Mouse (Mus musculus) erythroblast, embryonic 14.5 days (primary cell): Measurements from ENCODE around the gene Bag6. TPM values are rescaled to one million over a fixed set of nuclear protein-coding genes. Genes with fewer than 3 reads are reported as not detected.

Source experiments
- H3K27me3 ChIP-seq: 2 replicates; pipeline ENCODE4 v1.6.1; 2012; ENCODE audit warnings: inconsistent platforms; ENCODE audit not compliant: control insufficient read depth
- H3K36me3 ChIP-seq: 2 replicates; pipeline ENCODE4 v1.6.1; 2012; ENCODE audit warnings: mild to moderate bottlenecking, inconsistent platforms; ENCODE audit not compliant: control insufficient read depth
- H3K4me1 ChIP-seq: 2 replicates; pipeline ENCODE4 v1.6.1; 2012; ENCODE audit warnings: inconsistent platforms; ENCODE audit not compliant: control insufficient read depth
- H3K4me3 ChIP-seq: replicated peaks from 2 replicates; pipeline ENCODE3; 2012; ENCODE audit warnings: moderate library complexity, mild to moderate bottlenecking, inconsistent platforms
- H3K9me3 ChIP-seq: 2 replicates; pipeline ENCODE4 v1.6.1; 2012; ENCODE audit warnings: low read length, inconsistent platforms, mixed read lengths; ENCODE audit not compliant: control insufficient read depth
- GATA1 ChIP-seq: IDR thresholded peaks from 2 replicates; pipeline ENCODE4 v1.6.1; 2012; ENCODE audit warnings: low read length, inconsistent platforms, mixed read lengths
- TAL1 ChIP-seq: IDR thresholded peaks from 3 replicates; pipeline ENCODE4 v1.6.1; 2012; ENCODE audit warnings: low read length, inconsistent platforms, mixed read lengths
- polyA plus RNA-seq: library from polyadenylated mRNA; stranded (reverse); fragments of >175 nt; gene quantifications from 2 replicates; pipeline ENCODE4 v1.2.3, GENCODE M21; 2012

Gene Bag6
- polyA plus RNA-seq, 1 experiment, result 102 TPM

DNA sequence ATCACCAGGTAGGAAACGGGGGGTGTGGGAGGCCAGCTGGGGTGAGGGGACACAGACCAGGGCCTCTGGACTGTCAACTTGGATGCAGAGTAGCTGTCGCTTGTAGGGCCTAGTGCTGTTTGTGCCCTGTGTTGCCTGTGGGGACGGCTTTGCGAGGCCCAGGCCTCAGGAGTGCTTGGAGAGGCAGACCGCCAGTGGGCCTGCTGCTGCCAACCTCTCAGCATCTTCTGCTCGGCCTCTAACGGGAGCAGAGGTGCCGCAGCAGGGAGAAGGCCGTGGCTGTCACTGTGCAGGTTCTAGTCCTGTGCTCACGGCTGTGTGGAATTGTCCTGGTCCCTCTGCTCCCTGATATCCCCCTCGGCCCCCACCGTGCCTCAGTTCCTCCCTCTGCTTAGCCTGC is 38.4 kb upstream of the Bag6 start:
- H3K4me1 ChIP-seq, result peaks cover 39% of the 10 kb centered on the region
- TF ChIP-seq GATA1 (no peak), TAL1 (no peak)
- H3K36me3 ChIP-seq, result peaks cover 99% of the 10 kb centered on the region
- no peaks in the 10 kb centered on the region for H3K27me3 ChIP-seq
- H3K9me3 ChIP-seq, result no peaks in the 10 kb centered on the region
- H3K4me3 ChIP-seq, result no peak overlapping the region

DNA sequence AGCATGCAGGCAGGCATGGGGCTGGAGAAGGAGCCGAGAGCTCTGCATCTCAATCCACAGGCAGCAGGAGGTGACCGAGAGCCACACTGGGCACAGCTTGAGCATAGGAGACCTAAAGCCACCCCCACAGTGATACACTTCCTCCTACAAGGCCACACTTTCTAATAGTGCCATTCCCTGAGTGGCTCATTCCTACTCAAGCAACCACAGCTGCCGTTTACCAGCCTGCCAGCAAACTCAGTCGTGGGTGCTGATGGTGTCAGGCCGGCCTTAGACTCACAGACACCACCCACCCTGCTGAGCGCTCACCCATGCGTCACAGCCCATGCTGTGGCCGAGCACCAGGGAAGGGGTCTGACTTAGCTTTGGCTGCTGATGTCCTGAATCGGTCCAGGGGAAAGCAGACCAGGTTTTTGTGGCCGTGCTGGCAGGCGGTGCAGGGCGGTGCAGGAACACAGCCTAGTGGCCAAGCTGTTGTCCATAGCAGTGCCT is 37.8 kb upstream of the Bag6 start:
- TF ChIP-seq TAL1, result no peak
- no peak for TF ChIP-seq GATA1
- Histone ChIP-seq H3K4me1 (peaks cover 41% of the 10 kb centered on the region), H3K36me3 (peaks cover 99% of the 10 kb centered on the region), H3K4me3 (no peak overlapping the region), H3K9me3 (no peaks in the 10 kb centered on the region), H3K27me3 (no peaks in the 10 kb centered on the region)

DNA sequence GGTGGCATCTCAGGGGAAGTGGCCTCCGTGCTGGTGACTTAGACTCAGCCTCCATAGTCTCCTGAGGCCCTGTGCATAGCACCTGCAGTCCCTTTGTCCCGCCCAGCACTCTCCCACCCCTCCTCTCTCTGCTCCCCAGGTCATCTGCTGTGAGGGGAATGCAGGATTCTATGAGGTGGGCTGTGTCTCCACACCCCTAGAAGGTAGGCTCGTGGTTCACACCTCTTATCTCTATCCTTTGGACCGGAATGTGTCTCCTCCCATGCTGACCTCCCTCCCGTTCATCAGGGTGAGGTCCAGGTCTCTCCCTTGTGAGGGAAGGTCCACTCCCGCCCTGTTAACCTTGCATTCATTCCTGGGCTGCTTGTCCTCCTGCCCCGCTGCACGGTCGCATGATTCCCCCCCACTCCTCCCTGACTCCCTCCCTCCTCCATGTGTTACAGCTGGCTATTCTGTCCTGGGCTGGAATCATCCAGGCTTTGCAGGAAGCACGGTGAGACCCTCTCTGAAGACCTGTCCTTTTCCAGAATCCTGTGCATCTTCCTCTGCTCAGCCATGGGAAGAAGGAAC is 34.7 kb upstream of the Bag6 start:
- no peaks in the 10 kb centered on the region for H3K9me3 ChIP-seq
- no peaks in the 10 kb centered on the region for H3K27me3 ChIP-seq
- H3K36me3 ChIP-seq, result peaks cover 96% of the 10 kb centered on the region
- peaks cover 65% of the 10 kb centered on the region for H3K4me1 ChIP-seq
- H3K4me3 ChIP-seq, result no peak overlapping the region
- TF ChIP-seq TAL1, result no peak
- no peak for TF ChIP-seq GATA1

DNA sequence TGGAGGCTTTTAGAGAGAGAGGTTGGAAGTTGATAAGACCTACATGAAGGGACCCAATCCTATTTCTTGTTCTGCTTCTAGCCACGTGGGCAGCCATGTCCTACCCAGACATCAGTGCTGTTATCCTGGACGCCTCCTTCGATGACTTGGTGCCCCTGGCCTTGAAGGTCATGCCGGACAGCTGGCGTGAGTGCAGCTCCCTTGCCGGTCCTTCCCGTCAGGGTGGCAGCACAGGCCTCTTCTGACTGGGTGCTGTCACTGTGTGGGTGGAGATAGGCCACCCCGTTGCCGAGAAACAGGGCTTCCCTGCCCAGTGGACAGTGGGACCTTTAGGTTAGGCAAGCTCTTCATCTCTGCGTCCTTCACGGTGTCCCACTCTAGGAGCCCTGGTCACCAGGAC is 33.8 kb upstream of the Bag6 start:
- no peaks in the 10 kb centered on the region for H3K27me3 ChIP-seq
- no peaks in the 10 kb centered on the region for H3K9me3 ChIP-seq
- no peak overlapping the region for H3K4me3 ChIP-seq
- H3K4me1 ChIP-seq, result peaks cover 72% of the 10 kb centered on the region
- peaks cover 88% of the 10 kb centered on the region for H3K36me3 ChIP-seq
- TF ChIP-seq TAL1, result no peak
- TF ChIP-seq GATA1, result no peak

DNA sequence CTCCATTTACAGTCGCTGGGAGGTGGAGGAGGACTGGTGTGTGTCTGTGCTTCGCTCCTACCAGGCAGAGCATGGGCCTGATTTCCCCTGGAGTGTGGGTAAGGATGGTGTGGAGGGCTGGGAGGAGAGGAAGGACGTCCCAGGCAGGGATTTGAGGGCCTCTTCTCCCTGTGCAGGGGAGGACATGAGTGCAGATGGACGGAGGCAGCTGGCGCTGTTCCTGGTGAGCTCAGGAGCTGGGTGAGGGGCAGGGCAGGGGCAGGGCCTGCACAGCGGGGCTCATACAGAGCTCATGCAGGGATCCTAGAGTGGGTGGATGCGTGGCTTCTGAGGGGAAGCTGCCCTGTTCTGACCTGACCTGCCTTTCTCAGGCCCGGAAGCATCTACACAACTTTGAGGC is 32.7 kb upstream of the Bag6 start:
- no peaks in the 10 kb centered on the region for H3K9me3 ChIP-seq
- peaks cover 76% of the 10 kb centered on the region for H3K36me3 ChIP-seq
- peaks cover 63% of the 10 kb centered on the region for H3K4me1 ChIP-seq
- TF ChIP-seq GATA1 (no peak), TAL1 (no peak)
- H3K27me3 ChIP-seq, result no peaks in the 10 kb centered on the region
- H3K4me3 ChIP-seq, result no peak overlapping the region

DNA sequence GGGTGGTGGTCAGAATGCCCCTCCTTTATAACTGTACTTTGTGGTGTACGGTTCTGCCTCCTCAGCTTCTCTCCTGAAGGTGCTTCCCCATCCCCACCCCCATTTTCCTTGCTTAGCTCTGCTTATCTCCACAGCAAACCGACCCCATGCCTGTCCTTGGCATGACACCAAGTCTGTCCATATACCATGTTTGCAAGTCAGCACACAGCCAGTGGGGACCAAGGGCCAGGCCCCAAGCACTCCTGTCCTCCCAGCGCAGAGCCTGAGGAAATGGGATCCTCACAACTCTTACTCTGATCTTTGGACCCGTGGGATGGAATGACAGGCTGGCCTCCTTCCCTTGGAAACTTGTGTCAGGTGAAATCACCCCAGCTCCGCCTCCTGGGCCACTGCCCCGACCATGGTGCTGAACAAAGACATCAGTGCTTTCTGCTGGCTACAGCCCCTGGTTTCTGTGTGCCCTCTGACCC is 31.7 kb upstream of the Bag6 start:
- Histone ChIP-seq H3K4me3 (no peak overlapping the region), H3K27me3 (no peaks in the 10 kb centered on the region), H3K4me1 (peaks cover 61% of the 10 kb centered on the region), H3K36me3 (peaks cover 67% of the 10 kb centered on the region), H3K9me3 (no peaks in the 10 kb centered on the region)
- TF ChIP-seq GATA1, result no peak
- TF ChIP-seq TAL1, result no peak

DNA sequence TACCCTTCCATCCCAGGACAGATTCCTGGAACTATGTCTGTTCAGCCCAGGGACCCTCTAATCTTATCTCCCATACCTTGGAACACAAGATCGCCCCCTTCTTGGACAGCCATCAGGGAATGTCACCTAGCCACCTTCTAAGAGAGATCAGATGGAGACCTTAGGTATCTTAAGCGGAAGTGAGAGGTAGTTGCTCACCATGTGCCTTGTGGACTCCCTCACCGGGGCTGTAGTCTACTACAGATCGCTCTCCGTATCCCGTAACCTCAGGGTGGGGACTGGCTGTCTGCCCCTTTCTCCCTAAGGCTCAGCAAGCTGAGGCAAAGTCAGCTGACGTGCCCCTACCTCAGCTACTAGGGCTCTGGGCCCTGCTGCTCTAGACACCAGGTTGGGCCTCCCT is 30.9 kb upstream of the Bag6 start:
- H3K36me3 ChIP-seq, result peaks cover 59% of the 10 kb centered on the region
- H3K4me1 ChIP-seq, result peaks cover 58% of the 10 kb centered on the region
- H3K9me3 ChIP-seq, result no peaks in the 10 kb centered on the region
- peak overlapping the region; percentile 23 for H3K4me3 ChIP-seq
- H3K27me3 ChIP-seq, result no peaks in the 10 kb centered on the region
- TF ChIP-seq GATA1 (no peak), TAL1 (no peak)

DNA sequence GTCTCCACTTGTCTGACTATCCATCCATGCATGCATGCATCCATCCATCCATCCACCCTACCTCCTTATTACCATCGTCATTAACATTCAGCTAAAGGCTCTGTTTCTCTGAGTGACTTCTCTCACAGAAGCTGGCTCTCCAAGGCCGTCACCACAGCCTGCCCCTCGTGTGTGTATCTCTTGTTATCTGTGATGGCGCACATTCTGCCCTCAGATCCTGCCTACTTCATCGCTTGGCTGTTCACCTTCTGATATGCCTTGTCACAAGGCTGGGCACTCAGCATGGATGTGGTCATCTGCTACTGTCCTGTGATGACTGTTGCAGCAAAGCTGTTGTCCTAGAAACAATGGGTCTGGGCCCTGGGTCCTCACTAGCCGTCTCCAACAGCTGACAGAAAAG is 30.2 kb upstream of the Bag6 start:
- H3K4me1 ChIP-seq, result peaks cover 58% of the 10 kb centered on the region
- peaks cover 52% of the 10 kb centered on the region for H3K36me3 ChIP-seq
- TF ChIP-seq TAL1 (peak; percentile 83), GATA1 (peak; percentile 73)
- no peaks in the 10 kb centered on the region for H3K9me3 ChIP-seq
- peak overlapping the region; percentile 5 for H3K4me3 ChIP-seq
- H3K27me3 ChIP-seq, result no peaks in the 10 kb centered on the region

DNA sequence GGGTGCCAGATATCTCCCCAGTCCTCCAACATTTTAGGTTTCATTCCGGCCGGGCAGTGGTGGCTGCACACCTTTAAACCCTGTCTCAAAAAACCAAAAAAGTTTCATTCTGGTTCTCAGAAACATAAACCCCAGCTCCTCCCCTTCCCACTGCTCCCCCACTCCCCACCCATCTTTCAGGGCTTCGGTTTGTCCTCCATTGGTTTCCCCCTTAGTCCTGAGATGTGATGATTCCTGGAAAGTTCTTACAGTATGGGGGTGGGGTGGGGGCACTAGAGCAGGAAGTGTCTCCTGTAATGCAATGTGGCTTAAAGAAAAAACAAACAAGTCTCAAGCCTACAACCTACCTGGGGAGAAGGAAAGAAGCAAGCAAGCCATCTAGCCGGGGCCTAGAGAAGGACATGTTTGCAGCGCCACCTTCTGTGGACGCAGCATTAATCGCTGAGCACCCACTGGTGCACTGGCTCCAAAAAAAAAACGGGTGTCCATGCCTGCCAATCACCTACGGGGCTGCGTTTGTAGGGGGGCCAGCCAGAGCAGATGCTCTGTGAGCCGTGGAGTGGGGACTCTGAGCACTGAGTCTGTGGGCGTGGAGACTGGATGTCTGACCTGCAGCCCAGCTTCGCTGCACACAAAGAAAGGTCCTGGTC is 29.1 kb upstream of the Bag6 start:
- no peaks in the 10 kb centered on the region for H3K9me3 ChIP-seq
- no peak overlapping the region for H3K4me3 ChIP-seq
- H3K27me3 ChIP-seq, result peaks cover 2% of the 10 kb centered on the region; the same call in 1 of the 2 replicates
- peaks cover 50% of the 10 kb centered on the region for H3K4me1 ChIP-seq
- H3K36me3 ChIP-seq, result peaks cover 41% of the 10 kb centered on the region
- TF ChIP-seq TAL1, result no peak
- no peak for TF ChIP-seq GATA1

DNA sequence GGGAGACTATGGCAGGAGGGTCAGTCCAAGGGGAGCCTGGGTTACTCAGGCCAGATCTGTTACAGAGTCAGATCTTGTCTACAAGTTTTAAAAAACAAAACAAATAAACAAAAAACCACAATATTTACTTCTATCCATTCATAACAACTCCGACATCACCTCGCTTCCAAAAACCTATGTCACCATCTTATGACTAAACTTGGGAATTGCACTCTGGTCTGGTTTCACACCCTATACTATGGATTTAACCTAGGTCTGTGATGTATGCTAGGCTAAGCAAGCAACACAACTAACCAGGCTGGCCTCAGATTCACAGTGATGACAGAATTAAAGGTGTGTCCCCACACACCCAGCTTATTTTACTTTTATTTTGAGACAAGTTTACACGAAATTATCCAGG is 28.5 kb upstream of the Bag6 start:
- no peak for TF ChIP-seq TAL1
- no peak for TF ChIP-seq GATA1
- Histone ChIP-seq H3K27me3 (peaks cover 2% of the 10 kb centered on the region; the same call in 1 of the 2 replicates), H3K4me3 (no peak overlapping the region), H3K4me1 (peaks cover 48% of the 10 kb centered on the region), H3K9me3 (no peaks in the 10 kb centered on the region), H3K36me3 (peaks cover 34% of the 10 kb centered on the region)
